In genomic region chr17:3244881-3245739, GRCm38 (mm10) we compare ENCODE assay signal across 7 mouse cellular contexts.
DNase-seq lines count a peak whose midpoint lies in the region; ATAC-seq and TF ChIP-seq lines count a peak whose summit lies in the region.

No protein-coding gene starts in this region.

- no peaks in the 10 kb centered on the region for H3K9me3 ChIP-seq in forebrain, postnatal 0 days (ENCODE audit: low read length)
- no peaks in the 10 kb centered on the region for H3K9me3 ChIP-seq in intestine, postnatal 0 days (ENCODE audit: control insufficient read depth)

- peaks cover 33% of the 10 kb centered on the region for H3K4me1 ChIP-seq in forebrain, postnatal 0 days (ENCODE audit: insufficient read depth)
- peaks cover 42% of the 10 kb centered on the region for H3K4me1 ChIP-seq in intestine, postnatal 0 days (replicated peaks; ENCODE audit: control insufficient read depth, insufficient read depth, low read length)

- H3K27ac ChIP-seq in forebrain, postnatal 0 days (ENCODE audit: low read depth, low read length): peak overlapping the region; percentile 70
- H3K27ac ChIP-seq in intestine, postnatal 0 days (ENCODE audit: low read depth, low read length): peak overlapping the region; percentile 94

- DNase-seq in lung, postnatal 14 days: peak; percentile 13
- no peak for DNase-seq in lung, postnatal 4 days
- DNase-seq in forebrain, postnatal 0 days: no peak
- DNase-seq in skeletal muscle tissue, adult 2 months (ENCODE audit: low read depth, low spot score): peak; percentile 26
- DNase-seq in left cerebral cortex, adult 18-20 months (ENCODE audit: low spot score in 2 of 2): no peak
- no peak for DNase-seq in frontal cortex, postnatal 36 days (ENCODE audit: low spot score in 2 of 2)

- ATAC-seq in forebrain, postnatal 0 days: peak; percentile 26; the same call in 1 of the 2 replicates
- ATAC-seq in intestine, postnatal 0 days: peak; percentile 96

- no peak overlapping the region for H3K4me2 ChIP-seq in forebrain, postnatal 0 days (ENCODE audit: low read depth)
- peak overlapping the region; percentile 13; the same call in 1 of the 2 replicates for H3K4me2 ChIP-seq in intestine, postnatal 0 days (replicated peaks; ENCODE audit: low read depth)

- H3K4me3 ChIP-seq in forebrain, postnatal 0 days (ENCODE audit: low read depth, low read length): no peak overlapping the region
- no peak overlapping the region for H3K4me3 ChIP-seq in intestine, postnatal 0 days (ENCODE audit: low read depth, low read length)

- WGBS in forebrain, postnatal 0 days: 65% methylated on average over 8 of the region's 8 CpGs
- WGBS in intestine, postnatal 0 days: 37% methylated on average over 8 of the region's 8 CpGs

- no peaks in the 10 kb centered on the region for H3K36me3 ChIP-seq in forebrain, postnatal 0 days (ENCODE audit: insufficient read depth)
- H3K36me3 ChIP-seq in intestine, postnatal 0 days (ENCODE audit: control insufficient read depth, insufficient read depth): no peaks in the 10 kb centered on the region

- TF ChIP-seq CTCF in forebrain, postnatal 0 days (IDR thresholded peaks at IDR 0.05; ENCODE audit: low read depth): no peak
- no peak for TF ChIP-seq CTCF in intestine, postnatal 0 days (IDR thresholded peaks at IDR 0.05; ENCODE audit: low read depth)

- no peak overlapping the region for H3K9ac ChIP-seq in forebrain, postnatal 0 days
- H3K9ac ChIP-seq in intestine, postnatal 0 days (ENCODE audit: low read depth, low read length): peak overlapping the region; percentile 26; the same call in 1 of the 2 replicates

- H3K27me3 ChIP-seq in forebrain, postnatal 0 days (ENCODE audit: insufficient read depth, low read length): no peaks in the 10 kb centered on the region
- no peaks in the 10 kb centered on the region for H3K27me3 ChIP-seq in intestine, postnatal 0 days (replicated peaks; ENCODE audit: control insufficient read depth, insufficient read depth, low read length)

Comparison
In these comparisons a context has a peak if more than half of its experiments do, and no peak if none do; other contexts are left out.
1. DNase-seq: peak in lung, postnatal 14 days (single experiment) and skeletal muscle tissue, adult 2 months (single experiment); none in lung, postnatal 4 days (0 of 2), forebrain, postnatal 0 days (single experiment), left cerebral cortex, adult 18-20 months (0 of 2) and frontal cortex, postnatal 36 days (0 of 2).